Comparison of ENCODE assay signal across 8 mouse cellular contexts in genomic region chr17:88329715-88330114, GRCm38 (mm10).
A peak's percentile ranks its signal among the peaks of the same experiment; 100 is the strongest.
DNase-seq lines count a peak whose midpoint lies in the region; ATAC-seq and TF ChIP-seq lines count a peak whose summit lies in the region.

No protein-coding gene starts in this region.

- TF ChIP-seq CTCF in lung, postnatal 0 days (IDR thresholded peaks at IDR 0.05): no peak

- no peak overlapping the region for H3K4me3 ChIP-seq in heart, embryonic 11.5 days (ENCODE audit: low read depth, low read length)
- no peak overlapping the region for H3K4me3 ChIP-seq in ES-E14 (ENCODE audit: insufficient read depth in 1 of 2, low read depth in 1 of 2, low read length in 2 of 2, poor library complexity in 1 of 2, severe bottlenecking in 1 of 2)
- H3K4me3 ChIP-seq in heart, embryonic 15.5 days: no peak overlapping the region
- H3K4me3 ChIP-seq in lung, postnatal 0 days (ENCODE audit: low read depth, low read length): no peak overlapping the region

- DNase-seq in heart, adult 18-20 months: peak; percentile 76
- DNase-seq in ES-E14 (ENCODE audit: low read depth, low spot score): no peak
- peak; percentile 70 for DNase-seq in cerebellum, adult 9-10 months
- peak; percentile 77 for DNase-seq in lung, postnatal 0 days (ENCODE audit: low spot score)
- DNase-seq in neural tube, embryonic 10.5 days (ENCODE audit: extremely low spot score, low spot score): no peak
- DNase-seq in B cell, adult 2 months: no peak

- TF ChIP-seq EP300 in lung, postnatal 0 days (IDR thresholded peaks at IDR 0.05): no peak

- peaks cover 3% of the 10 kb centered on the region; the same call in 1 of the 2 replicates for H3K4me1 ChIP-seq in heart, embryonic 11.5 days (ENCODE audit: control insufficient read depth, insufficient read depth, low read length)
- peaks cover 14 to 21% of the 10 kb centered on the region in 2 experiments for H3K4me1 ChIP-seq in ES-E14 (ENCODE audit: control insufficient read depth in 2 of 2, insufficient read depth in 2 of 2, low read length in 2 of 2, poor library complexity in 1 of 2)
- peaks cover 20% of the 10 kb centered on the region; the same call in 1 of the 2 replicates for H3K4me1 ChIP-seq in heart, embryonic 15.5 days (replicated peaks)
- H3K4me1 ChIP-seq in lung, postnatal 0 days (ENCODE audit: insufficient read depth, low read depth, low read length): no peaks in the 10 kb centered on the region

- no peak overlapping the region for H3K4me2 ChIP-seq in heart, embryonic 11.5 days
- peak overlapping the region; percentile 34 for H3K4me2 ChIP-seq in heart, embryonic 15.5 days
- H3K4me2 ChIP-seq in lung, postnatal 0 days (replicated peaks; ENCODE audit: low read depth, low read length): no peak overlapping the region

- in situ Hi-C loops in ES-E14 (cut with MboI; ENCODE audit: low sequenced_read_pairs in 2 of 2, unreplicated experiment in 2 of 2): no loop called here

- WGBS in heart, embryonic 11.5 days (ENCODE audit: insufficient replicate concordance): 51% methylated on average over 9 of the region's 9 CpGs
- 31% methylated on average over 9 of the region's 9 CpGs for WGBS in heart, embryonic 15.5 days
- WGBS in lung, postnatal 0 days: 51% methylated on average over 9 of the region's 9 CpGs

- no peaks in the 10 kb centered on the region for H3K36me3 ChIP-seq in heart, embryonic 11.5 days (ENCODE audit: control insufficient read depth, insufficient read depth, low read length)
- no peaks in the 10 kb centered on the region for H3K36me3 ChIP-seq in ES-E14 (ENCODE audit: control insufficient read depth, insufficient read depth, low read length, poor library complexity, severe bottlenecking)
- H3K36me3 ChIP-seq in heart, embryonic 15.5 days: no peaks in the 10 kb centered on the region
- H3K36me3 ChIP-seq in lung, postnatal 0 days (ENCODE audit: insufficient read depth, low read length): no peaks in the 10 kb centered on the region

- H3K9ac ChIP-seq in heart, embryonic 11.5 days (ENCODE audit: low read depth, low read length): no peak overlapping the region
- H3K9ac ChIP-seq in ES-E14 (ENCODE audit: insufficient read depth, low read depth, low read length, poor library complexity, severe bottlenecking): no peak overlapping the region
- H3K9ac ChIP-seq in heart, embryonic 15.5 days: no peak overlapping the region
- H3K9ac ChIP-seq in lung, postnatal 0 days (replicated peaks; ENCODE audit: low read depth): no peak overlapping the region

- no peak; the same call in 1 of the 2 replicates for ATAC-seq in heart, embryonic 11.5 days (replicated peaks; ENCODE audit: insufficient number of reproducible peaks, low FRiP score, low TSS enrichment)
- peak; percentile 64; the same call in 1 of the 2 replicates for ATAC-seq in heart, embryonic 15.5 days (replicated peaks; ENCODE audit: insufficient number of reproducible peaks, insufficient read depth, low FRiP score, low read depth)
- peak; percentile 82 for ATAC-seq in lung, postnatal 0 days

- H3K27ac ChIP-seq in heart, embryonic 11.5 days (ENCODE audit: low read depth, low read length): no peak overlapping the region
- H3K27ac ChIP-seq in ES-E14 (ENCODE audit: insufficient read depth, low read depth, low read length, poor library complexity, severe bottlenecking): peak overlapping the region; percentile 48; the same call in 1 of the 2 replicates
- peak overlapping the region; percentile 54 for H3K27ac ChIP-seq in heart, embryonic 15.5 days
- H3K27ac ChIP-seq in lung, postnatal 0 days (ENCODE audit: low read length): no peak overlapping the region

- no peaks in the 10 kb centered on the region for H3K9me3 ChIP-seq in heart, embryonic 11.5 days (replicated peaks; ENCODE audit: control insufficient read depth, low read length)
- H3K9me3 ChIP-seq in ES-E14 (ENCODE audit: control insufficient read depth, insufficient read depth, low read depth, low read length): no peaks in the 10 kb centered on the region
- 0 out of 2 replicates have a peak, but pooled peaks cover 3% of the 10 kb centered on the region for H3K9me3 ChIP-seq in heart, embryonic 15.5 days (replicated peaks)
- H3K9me3 ChIP-seq in lung, postnatal 0 days (ENCODE audit: low read length): no peaks in the 10 kb centered on the region

- no peaks in the 10 kb centered on the region for H3K27me3 ChIP-seq in heart, embryonic 11.5 days (ENCODE audit: control insufficient read depth, insufficient read depth, low read length)
- no peaks in the 10 kb centered on the region for H3K27me3 ChIP-seq in heart, embryonic 15.5 days
- no peaks in the 10 kb centered on the region for H3K27me3 ChIP-seq in lung, postnatal 0 days (replicated peaks; ENCODE audit: insufficient read depth, low read length)

TF ChIP-seq in ES-E14, 5 proteins besides CTCF, POLR2A, EP300 and RAD21:
- TF ChIP-seq ZC3H11A (IDR thresholded peaks at IDR 0.05; ENCODE audit: borderline replicate concordance, low read depth, low read length): no peak
- no peak for TF ChIP-seq MAFK (IDR thresholded peaks at IDR 0.05; ENCODE audit: insufficient read depth, low read depth, low read length)
- TF ChIP-seq ZNF384 (IDR thresholded peaks at IDR 0.05; ENCODE audit: low read depth, low read length): no peak

Comparison
In these comparisons a context has a peak if more than half of its experiments do, and no peak if none do; other contexts are left out.
1. H3K27ac ChIP-seq: peak in ES-E14 (single experiment) and heart, embryonic 15.5 days (single experiment); none in heart, embryonic 11.5 days (single experiment) and lung, postnatal 0 days (single experiment).
2. DNase-seq: peak in heart, adult 18-20 months (2 of 2), cerebellum, adult 9-10 months (single experiment) and lung, postnatal 0 days (single experiment); none in ES-E14 (single experiment), neural tube, embryonic 10.5 days (single experiment) and B cell, adult 2 months (0 of 2).